Comparison of ENCODE assay signal across 15 mouse cellular contexts in genomic region chr5:113694415-113694814, GRCm38 (mm10). TPM values are rescaled to one million over a fixed set of nuclear protein-coding genes. Genes with fewer than 3 reads are reported as not detected.
DNase-seq lines count a peak whose midpoint lies in the region; ATAC-seq lines count a peak whose summit lies in the region.
"Had no signal": no experiment of that assay in that cellular context is flagged by ENCODE, and none has a peak within 500 bp of the region (broad histone marks: within the 10 kb centered on the region; RNA-seq: fewer than 3 reads in every experiment).

No protein-coding gene starts in this region.

- H3K4me3 ChIP-seq in hindbrain, embryonic 14.5 days (replicated peaks; ENCODE audit: low read length): no peak overlapping the region
- H3K4me3 ChIP-seq in hindbrain, embryonic 16.5 days (ENCODE audit: low read length): no peak overlapping the region
- H3K4me3 ChIP-seq in embryonic facial prominence, embryonic 10.5 days: no peak overlapping the region
- no peak overlapping the region for H3K4me3 ChIP-seq in embryonic facial prominence, embryonic 15.5 days (replicated peaks)
- no peak overlapping the region for H3K4me3 ChIP-seq in limb, embryonic 15.5 days
- no peak overlapping the region for H3K4me3 ChIP-seq in forebrain, embryonic 16.5 days (replicated peaks; ENCODE audit: low read length)
- H3K4me3 ChIP-seq: heart, embryonic 12.5 days; megakaryocyte, embryonic 14.5 days; neural tube, embryonic 12.5 days had no signal

- 45% methylated on average over 5 of the region's 5 CpGs for WGBS in hindbrain, embryonic 14.5 days
- 39% methylated on average over 5 of the region's 5 CpGs for WGBS in hindbrain, embryonic 16.5 days
- WGBS in embryonic facial prominence, embryonic 10.5 days: 62% methylated on average over 5 of the region's 5 CpGs
- 32% methylated on average over 5 of the region's 5 CpGs for WGBS in embryonic facial prominence, embryonic 15.5 days
- 6% methylated on average over 5 of the region's 5 CpGs for WGBS in limb, embryonic 15.5 days
- 45% methylated on average over 5 of the region's 5 CpGs for WGBS in forebrain, embryonic 16.5 days

- H3K4me1 ChIP-seq in hindbrain, embryonic 14.5 days (replicated peaks; ENCODE audit: control insufficient read depth, insufficient read depth, low read length): peaks cover 25% of the 10 kb centered on the region
- peaks cover 17% of the 10 kb centered on the region for H3K4me1 ChIP-seq in hindbrain, embryonic 16.5 days (ENCODE audit: control insufficient read depth, insufficient read depth, low read depth, low read length)
- peaks cover 16% of the 10 kb centered on the region for H3K4me1 ChIP-seq in embryonic facial prominence, embryonic 10.5 days
- peaks cover 12% of the 10 kb centered on the region for H3K4me1 ChIP-seq in embryonic facial prominence, embryonic 15.5 days
- H3K4me1 ChIP-seq in limb, embryonic 15.5 days: peaks cover 23% of the 10 kb centered on the region
- H3K4me1 ChIP-seq in forebrain, embryonic 16.5 days (replicated peaks; ENCODE audit: control insufficient read depth, insufficient read depth, low read length): peaks cover 18% of the 10 kb centered on the region
- H3K4me1 ChIP-seq: heart, embryonic 12.5 days; megakaryocyte, embryonic 14.5 days had no signal

- H3K27ac ChIP-seq in hindbrain, embryonic 14.5 days: peak overlapping the region; percentile 26; the same call in 1 of the 2 replicates
- H3K27ac ChIP-seq in hindbrain, embryonic 16.5 days (ENCODE audit: low read depth, low read length): no peak overlapping the region
- peak overlapping the region; percentile 37; the same call in 1 of the 2 replicates for H3K27ac ChIP-seq in embryonic facial prominence, embryonic 10.5 days (replicated peaks)
- 0 out of 2 replicates have a peak overlapping the region, but pooled peaks have one; percentile 13 for H3K27ac ChIP-seq in embryonic facial prominence, embryonic 15.5 days (replicated peaks)
- H3K27ac ChIP-seq in limb, embryonic 15.5 days: peak overlapping the region; percentile 85
- no peak overlapping the region for H3K27ac ChIP-seq in forebrain, embryonic 16.5 days (ENCODE audit: low read length)
- H3K27ac ChIP-seq: neural tube, embryonic 12.5 days had no signal

- H3K9ac ChIP-seq in hindbrain, embryonic 14.5 days: no peak overlapping the region
- no peak overlapping the region for H3K9ac ChIP-seq in hindbrain, embryonic 16.5 days (ENCODE audit: low read depth, low read length)
- H3K9ac ChIP-seq in embryonic facial prominence, embryonic 15.5 days: no peak overlapping the region
- H3K9ac ChIP-seq in limb, embryonic 15.5 days: no peak overlapping the region
- H3K9ac ChIP-seq in forebrain, embryonic 16.5 days (replicated peaks; ENCODE audit: low read depth, low read length): no peak overlapping the region
- H3K9ac ChIP-seq: heart, embryonic 12.5 days; liver, postnatal 0 days; neural tube, embryonic 12.5 days had no signal

- peak; percentile 40 for DNase-seq in hindbrain, embryonic 14.5 days (ENCODE audit: low spot score)
- DNase-seq in embryonic facial prominence, embryonic 10.5 days (ENCODE audit: low spot score): peak; percentile 36
- no peak for DNase-seq in kidney, postnatal 36 days
- DNase-seq: adrenal gland, adult 8-10 months; liver, postnatal 0 days had no signal

- H3K9me3 ChIP-seq in hindbrain, embryonic 14.5 days (ENCODE audit: control insufficient read depth, low read length): no peaks in the 10 kb centered on the region
- no peaks in the 10 kb centered on the region; the same call in 1 of the 2 replicates for H3K9me3 ChIP-seq in hindbrain, embryonic 16.5 days (ENCODE audit: control insufficient read depth, low read length)
- H3K9me3 ChIP-seq in embryonic facial prominence, embryonic 10.5 days: peaks cover 4% of the 10 kb centered on the region
- no peaks in the 10 kb centered on the region for H3K9me3 ChIP-seq in embryonic facial prominence, embryonic 15.5 days (replicated peaks)
- H3K9me3 ChIP-seq in limb, embryonic 15.5 days: no peaks in the 10 kb centered on the region
- H3K9me3 ChIP-seq in forebrain, embryonic 16.5 days (ENCODE audit: control insufficient read depth, low read length): no peaks in the 10 kb centered on the region
- H3K9me3 ChIP-seq: neural tube, embryonic 12.5 days had no signal

- H3K27me3 ChIP-seq in hindbrain, embryonic 14.5 days (ENCODE audit: control insufficient read depth, insufficient read depth, low read length): no peaks in the 10 kb centered on the region
- no peaks in the 10 kb centered on the region for H3K27me3 ChIP-seq in hindbrain, embryonic 16.5 days (replicated peaks; ENCODE audit: control insufficient read depth, insufficient read depth, low read length)
- H3K27me3 ChIP-seq in embryonic facial prominence, embryonic 10.5 days (replicated peaks; ENCODE audit: low read depth, poor library complexity, severe bottlenecking): no peaks in the 10 kb centered on the region
- no peaks in the 10 kb centered on the region for H3K27me3 ChIP-seq in embryonic facial prominence, embryonic 15.5 days
- no peaks in the 10 kb centered on the region for H3K27me3 ChIP-seq in limb, embryonic 15.5 days
- no peaks in the 10 kb centered on the region for H3K27me3 ChIP-seq in forebrain, embryonic 16.5 days (replicated peaks; ENCODE audit: control insufficient read depth, insufficient read depth, low read length)
- H3K27me3 ChIP-seq: neural tube, embryonic 12.5 days; Patski had no signal

- no peak overlapping the region for H3K4me2 ChIP-seq in hindbrain, embryonic 14.5 days (replicated peaks)
- no peak overlapping the region for H3K4me2 ChIP-seq in hindbrain, embryonic 16.5 days (ENCODE audit: low read length)
- no peak overlapping the region for H3K4me2 ChIP-seq in embryonic facial prominence, embryonic 15.5 days (replicated peaks)
- peak overlapping the region; percentile 8 for H3K4me2 ChIP-seq in limb, embryonic 15.5 days
- no peak overlapping the region for H3K4me2 ChIP-seq in forebrain, embryonic 16.5 days (ENCODE audit: low read length)
- H3K4me2 ChIP-seq: heart, embryonic 12.5 days; neural tube, embryonic 12.5 days had no signal

- H3K36me3 ChIP-seq in hindbrain, embryonic 14.5 days (replicated peaks; ENCODE audit: control insufficient read depth, insufficient read depth): no peaks in the 10 kb centered on the region
- no peaks in the 10 kb centered on the region for H3K36me3 ChIP-seq in hindbrain, embryonic 16.5 days (ENCODE audit: control insufficient read depth, insufficient read depth, low read length)
- H3K36me3 ChIP-seq in embryonic facial prominence, embryonic 10.5 days (replicated peaks): no peaks in the 10 kb centered on the region
- H3K36me3 ChIP-seq in embryonic facial prominence, embryonic 15.5 days: no peaks in the 10 kb centered on the region
- no peaks in the 10 kb centered on the region for H3K36me3 ChIP-seq in limb, embryonic 15.5 days
- no peaks in the 10 kb centered on the region for H3K36me3 ChIP-seq in forebrain, embryonic 16.5 days (ENCODE audit: control insufficient read depth, insufficient read depth)
- H3K36me3 ChIP-seq: heart, embryonic 12.5 days; neural tube, embryonic 12.5 days had no signal

- no peak for ATAC-seq in hindbrain, embryonic 14.5 days (ENCODE audit: low FRiP score)
- ATAC-seq in hindbrain, embryonic 16.5 days: no peak
- no peak for ATAC-seq in embryonic facial prominence, embryonic 15.5 days (ENCODE audit: insufficient number of reproducible peaks, low FRiP score, low TSS enrichment, low read depth)
- peak; percentile 68; the same call in 1 of the 2 replicates for ATAC-seq in limb, embryonic 15.5 days (ENCODE audit: insufficient number of reproducible peaks, low FRiP score, low TSS enrichment, low read depth)
- ATAC-seq in forebrain, embryonic 16.5 days: no peak
- ATAC-seq: inflammation-experienced regulatory T-cells, adult 6 months; liver, postnatal 0 days; Patski had no signal

RNA-seq across cellular contexts. Expression of gene 1700069L16Rik, which starts 30.2 kb away (rescaled TPM):
- polyA plus RNA-seq in hindbrain, embryonic 14.5 days (2014; fragmentation: Nextera tagmentation; extraction: Ambion mirVana): not detected in 2 replicates
- polyA plus RNA-seq in hindbrain, embryonic 16.5 days (2015; fragmentation: Nextera tagmentation; extraction: Ambion mirVana): not detected in 2 replicates
- polyA plus RNA-seq in embryonic facial prominence, embryonic 10.5 days (2016; fragmentation: Nextera tagmentation; extraction: Ambion mirVana): not detected in 2 replicates
- not detected in 2 replicates for polyA plus RNA-seq in embryonic facial prominence, embryonic 15.5 days (2015; fragmentation: Nextera tagmentation; extraction: Ambion mirVana)
- polyA plus RNA-seq in limb, embryonic 15.5 days (2015; fragmentation: Nextera tagmentation; extraction: Ambion mirVana): not detected in 2 replicates
- not detected in 2 replicates for polyA plus RNA-seq in forebrain, embryonic 16.5 days (2015; fragmentation: Nextera tagmentation; extraction: Ambion mirVana)
- polyA plus RNA-seq: frontal cortex, adult 2 months; heart, embryonic 12.5 days; inflammation-experienced regulatory T-cells, adult 6 months; liver, postnatal 0 days; neural tube, embryonic 12.5 days; Patski had no signal

RNA-seq across cellular contexts. Expression of gene Ficd, which starts 41.2 kb away (rescaled TPM):
- 7.0 and 7.5 TPM in 2 replicates for polyA plus RNA-seq in hindbrain, embryonic 14.5 days (2014; fragmentation: Nextera tagmentation; extraction: Ambion mirVana)
- 10.9 and 11.1 TPM in 2 replicates for polyA plus RNA-seq in hindbrain, embryonic 16.5 days (2015; fragmentation: Nextera tagmentation; extraction: Ambion mirVana)
- polyA plus RNA-seq in embryonic facial prominence, embryonic 10.5 days (2016; fragmentation: Nextera tagmentation; extraction: Ambion mirVana): 3.6 and 4.0 TPM in 2 replicates
- 8.5 and 8.7 TPM in 2 replicates for polyA plus RNA-seq in embryonic facial prominence, embryonic 15.5 days (2015; fragmentation: Nextera tagmentation; extraction: Ambion mirVana)
- polyA plus RNA-seq in limb, embryonic 15.5 days (2015; fragmentation: Nextera tagmentation; extraction: Ambion mirVana): 9.0 and 9.3 TPM in 2 replicates
- 9.2 and 9.6 TPM in 2 replicates for polyA plus RNA-seq in forebrain, embryonic 16.5 days (2015; fragmentation: Nextera tagmentation; extraction: Ambion mirVana)

RNA-seq across cellular contexts. Expression of gene Cmklr1, which starts 44.2 kb away (rescaled TPM):
- 1.7 and 2.7 TPM in 2 replicates for polyA plus RNA-seq in hindbrain, embryonic 14.5 days (2014; fragmentation: Nextera tagmentation; extraction: Ambion mirVana)
- polyA plus RNA-seq in hindbrain, embryonic 16.5 days (2015; fragmentation: Nextera tagmentation; extraction: Ambion mirVana): 1.2 and 1.6 TPM in 2 replicates
- 0.41 and 0.69 TPM in 2 replicates for polyA plus RNA-seq in embryonic facial prominence, embryonic 10.5 days (2016; fragmentation: Nextera tagmentation; extraction: Ambion mirVana)
- 7.0 and 12.4 TPM in 2 replicates for polyA plus RNA-seq in embryonic facial prominence, embryonic 15.5 days (2015; fragmentation: Nextera tagmentation; extraction: Ambion mirVana)
- polyA plus RNA-seq in limb, embryonic 15.5 days (2015; fragmentation: Nextera tagmentation; extraction: Ambion mirVana): 10.4 and 12.0 TPM in 2 replicates
- 2.3 and 2.7 TPM in 2 replicates for polyA plus RNA-seq in forebrain, embryonic 16.5 days (2015; fragmentation: Nextera tagmentation; extraction: Ambion mirVana)
- polyA plus RNA-seq: Patski had no signal

Comparison
In these comparisons a context has a peak if more than half of its experiments do, and no peak if none do; other contexts are left out.
1. H3K27ac ChIP-seq: peak in hindbrain, embryonic 14.5 days (single experiment), embryonic facial prominence, embryonic 10.5 days (single experiment), embryonic facial prominence, embryonic 15.5 days (single experiment) and limb, embryonic 15.5 days (single experiment); none in hindbrain, embryonic 16.5 days (single experiment) and forebrain, embryonic 16.5 days (single experiment).
2. DNase-seq: peak in hindbrain, embryonic 14.5 days (single experiment) and embryonic facial prominence, embryonic 10.5 days (single experiment); none in kidney, postnatal 36 days (0 of 2).